Mouse (Mus musculus) frontal cortex, postnatal 36 days (tissue): Measurements from ENCODE around the gene Dkk3.

ENCODE experiments used
- DNase-seq, 2 experiments: peaks; one replicate each; pipeline ENCODE4 v3.0.0; 2022; ENCODE audit warnings: low spot score in 2 of 2

Gene Dkk3

GRCm38 (mm10) chr7:112074868-112075267, 84.0 kb downstream of the Dkk3 start:
- no peak for DNase-seq
